Mouse (Mus musculus): ENCODE measurements at regions not wholly inside any gene's neighbourhood (a gene's known extent, or its start where the extent isn't known, plus 50 kb on each side); places are given as distances from the start of the nearest gene placed in this dataset.
"Not testable (repeated sequence)": the region's sequence is repeated elsewhere in the genome, so short reads cannot be mapped to it uniquely, and the experiment has no call there.

- no peak for DNase-seq (ENCODE audit: low spot score)
Measured at GRCm38 (mm10) chr1:165017793-165018192, 82.5 kb upstream of the Xcl1 start.

- DNase-seq (ENCODE audit: low spot score) = no peak
Measured at GRCm38 (mm10) chr1:165014328-165014727, 79.0 kb upstream of the Xcl1 start.

GRCm38 (mm10) chr1:165013428-165013827, 78.1 kb upstream of the Xcl1 start:
- no peak for DNase-seq (ENCODE audit: low spot score)

GRCm38 (mm10) chr1:165012376-165012775, 77.0 kb upstream of the Xcl1 start:
- DNase-seq (ENCODE audit: low spot score) = no peak

- DNase-seq (ENCODE audit: low spot score) = no peak
Measured at GRCm38 (mm10) chr1:164999515-164999914, 64.2 kb upstream of the Xcl1 start.

GRCm38 (mm10) chr1:164998621-164999020, 63.3 kb upstream of the Xcl1 start:
- DNase-seq (ENCODE audit: low spot score) = no peak

GRCm38 (mm10) chr1:164997660-164998059, 62.3 kb upstream of the Xcl1 start:
- no peak for DNase-seq (ENCODE audit: low spot score)

- DNase-seq (ENCODE audit: low spot score) = no peak
Measured at GRCm38 (mm10) chr1:164994247-164994660, 58.9 kb upstream of the Xcl1 start.

GRCm38 (mm10) chr1:164993175-164993875, 58.0 kb upstream of the Xcl1 start:
- not testable (repeated sequence) for DNase-seq (ENCODE audit: low spot score)

- no peak for DNase-seq (ENCODE audit: low spot score)
Measured at GRCm38 (mm10) chr1:164988982-164989381, 53.7 kb upstream of the Xcl1 start.

- DNase-seq (ENCODE audit: low spot score) = no peak
Measured at GRCm38 (mm10) chr1:164988191-164988590, 52.9 kb upstream of the Xcl1 start.

- DNase-seq (ENCODE audit: low spot score) = not testable (repeated sequence)
Measured at GRCm38 (mm10) chr1:164985521-164985920, 50.2 kb upstream of the Xcl1 start.
